Mouse (Mus musculus): Measurements from ENCODE around the gene Stx3. TPM values are rescaled to one million over a fixed set of nuclear protein-coding genes. Genes with fewer than 3 reads are reported as not detected.
A peak's percentile ranks its signal among the peaks of the same experiment; 100 is the strongest.

Stx3 gene
- polyA plus RNA-seq, 1 experiment from 2014 or later = 31.6 TPM

DNA sequence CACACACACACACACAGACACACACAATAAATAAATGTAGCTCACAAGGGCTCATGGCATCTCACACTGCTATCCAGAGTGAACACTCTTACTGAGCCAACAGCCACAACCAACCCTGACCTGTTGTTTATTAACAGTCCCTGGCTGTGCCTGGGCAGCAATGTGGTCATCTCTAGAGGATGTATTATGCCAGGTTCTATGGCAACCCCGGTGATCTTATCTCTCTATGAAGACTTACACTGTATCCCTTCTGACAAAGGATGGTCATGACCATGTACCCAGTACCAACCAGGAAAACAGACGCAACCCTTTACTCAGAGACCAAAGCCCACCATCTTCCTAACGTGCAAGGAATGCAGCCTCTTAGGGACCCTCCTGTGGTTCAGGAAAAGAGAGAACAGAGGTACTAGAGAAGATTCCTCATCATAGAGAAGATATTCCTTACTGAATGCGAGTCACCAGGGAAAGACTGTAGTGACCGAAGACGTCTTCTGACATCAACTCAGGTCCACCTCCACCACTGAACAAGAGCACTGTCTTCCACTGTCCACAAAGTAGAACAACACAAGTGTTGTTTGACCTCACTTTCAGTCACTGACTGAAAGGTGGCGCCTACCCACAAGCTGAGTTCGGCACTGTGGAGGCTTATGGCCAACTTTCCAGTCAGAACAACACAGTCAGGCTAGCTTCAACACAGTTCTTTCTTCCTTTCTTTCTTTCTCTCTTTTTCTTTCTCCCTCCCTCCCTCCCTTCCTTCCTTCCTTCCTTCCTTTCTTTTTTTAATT is 18.5 kb downstream of the Stx3 start:
- Histone ChIP-seq H3K27me3 (ENCODE audit: control insufficient read depth, insufficient read depth, low read length) (no peaks in the 10 kb centered on the region), H3K4me3 (replicated peaks; ENCODE audit: low read depth, low read length) (no peak overlapping the region), H3K4me1 (ENCODE audit: control insufficient read depth, insufficient read depth, low read length) (no peaks in the 10 kb centered on the region), H3K27ac (replicated peaks; ENCODE audit: low read depth, low read length) (no peak overlapping the region), H3K9ac (replicated peaks; ENCODE audit: low read length) (no peak overlapping the region), H3K9me3 (ENCODE audit: control insufficient read depth, low read length) (no peaks in the 10 kb centered on the region), H3K4me2 (ENCODE audit: low read length) (no peak overlapping the region), H3K36me3 (ENCODE audit: control insufficient read depth, insufficient read depth, low read length) (no peaks in the 10 kb centered on the region)
- 75% methylated on average over 8 of the region's 8 CpGs for WGBS
- DNase-seq (no peak), ATAC-seq (ENCODE audit: low FRiP score, low TSS enrichment) (no peak)

DNA sequence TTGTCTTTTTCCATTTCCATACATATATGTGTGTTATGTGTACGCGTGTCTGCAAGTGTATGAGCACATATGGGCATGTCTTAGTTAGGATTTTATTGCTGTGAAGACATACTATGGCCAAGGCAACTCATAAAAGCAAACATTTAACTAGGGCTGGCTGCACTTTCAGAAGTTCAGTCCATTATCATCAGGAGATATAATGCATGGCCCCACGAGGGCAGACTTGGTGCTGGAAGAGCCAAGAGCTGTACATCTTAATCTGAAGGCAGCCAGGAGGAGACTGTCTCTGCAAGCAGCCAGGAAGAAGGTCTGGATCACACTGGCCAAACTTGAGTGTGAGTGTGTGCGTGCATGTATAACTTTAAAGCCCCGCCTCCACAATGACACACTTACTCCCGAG is 24.8 kb downstream of the Stx3 start:
- no peaks in the 10 kb centered on the region for H3K27me3 ChIP-seq (ENCODE audit: control insufficient read depth, insufficient read depth, low read length)
- DNase-seq (no peak), ATAC-seq (ENCODE audit: low FRiP score, low TSS enrichment) (no peak)
- H3K4me1 ChIP-seq (ENCODE audit: control insufficient read depth, insufficient read depth, low read length) = no peaks in the 10 kb centered on the region
- H3K27ac ChIP-seq (replicated peaks; ENCODE audit: low read depth, low read length) = no peak overlapping the region
- H3K9me3 ChIP-seq (ENCODE audit: control insufficient read depth, low read length) = no peaks in the 10 kb centered on the region
- WGBS = 91% methylated on average over 6 of the region's 6 CpGs
- no peak overlapping the region for H3K9ac ChIP-seq (replicated peaks; ENCODE audit: low read length)
- no peaks in the 10 kb centered on the region for H3K36me3 ChIP-seq (ENCODE audit: control insufficient read depth, insufficient read depth, low read length)
- no peak overlapping the region for H3K4me3 ChIP-seq (replicated peaks; ENCODE audit: low read depth, low read length)
- no peak overlapping the region for H3K4me2 ChIP-seq (ENCODE audit: low read length)

DNA sequence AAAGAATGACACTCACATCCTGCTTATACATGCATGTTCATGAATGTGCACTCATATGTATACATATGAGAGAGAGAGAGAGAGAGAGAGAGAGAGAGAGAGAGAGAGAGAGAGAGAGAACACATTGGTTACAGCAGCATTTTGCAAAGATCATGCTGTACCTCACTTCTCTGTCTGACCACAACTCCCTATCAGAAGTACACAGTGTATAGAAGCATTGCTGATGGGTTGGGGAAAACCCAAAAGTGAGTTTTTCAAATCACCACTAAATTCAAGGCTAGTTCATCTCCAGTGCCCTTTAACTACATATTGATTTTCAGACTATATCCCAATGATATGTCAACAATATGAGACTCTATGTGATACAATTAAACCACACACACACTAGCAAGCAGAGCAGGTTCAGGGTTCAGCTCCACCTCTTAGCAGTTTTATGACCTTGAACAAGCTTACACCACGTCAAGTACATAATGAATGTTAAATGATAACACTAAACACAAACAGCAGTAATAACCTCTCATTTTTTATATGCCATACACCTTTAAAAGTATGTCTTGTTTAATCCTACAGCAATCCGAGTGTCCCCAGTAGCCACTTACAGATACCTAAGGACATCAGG is 25.4 kb downstream of the Stx3 start:
- Histone ChIP-seq H3K4me1 (ENCODE audit: control insufficient read depth, insufficient read depth, low read length) (no peaks in the 10 kb centered on the region), H3K4me3 (replicated peaks; ENCODE audit: low read depth, low read length) (no peak overlapping the region), H3K9ac (replicated peaks; ENCODE audit: low read length) (no peak overlapping the region), H3K9me3 (ENCODE audit: control insufficient read depth, low read length) (no peaks in the 10 kb centered on the region), H3K27ac (replicated peaks; ENCODE audit: low read depth, low read length) (no peak overlapping the region), H3K4me2 (ENCODE audit: low read length) (no peak overlapping the region), H3K36me3 (ENCODE audit: control insufficient read depth, insufficient read depth, low read length) (no peaks in the 10 kb centered on the region; the same call in 1 of the 2 replicates), H3K27me3 (ENCODE audit: control insufficient read depth, insufficient read depth, low read length) (no peaks in the 10 kb centered on the region)
- 86% methylated on average over 2 of the region's 2 CpGs for WGBS
- ATAC-seq (ENCODE audit: low FRiP score, low TSS enrichment) (no peak), DNase-seq (no peak)

DNA sequence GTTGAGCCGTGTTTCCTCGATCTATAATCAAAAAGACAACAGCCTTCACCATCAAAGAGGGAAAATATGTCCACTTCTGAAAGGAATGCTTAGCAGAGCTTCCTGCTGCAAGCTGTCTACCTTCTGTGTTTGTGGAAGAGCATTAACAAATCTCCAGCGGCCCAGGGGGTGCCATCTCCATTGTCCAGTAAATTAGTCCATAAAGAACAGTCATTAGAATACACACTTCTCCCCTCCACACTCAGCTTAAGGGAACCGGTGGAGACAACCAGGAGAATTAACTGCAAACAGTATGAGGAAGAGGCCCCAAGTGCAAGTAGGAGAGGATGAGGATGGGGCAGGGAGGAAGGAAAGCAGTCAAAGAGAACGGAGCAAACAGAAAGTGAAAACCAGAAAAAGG is 27.4 kb downstream of the Stx3 start:
- Histone ChIP-seq H3K4me1 (ENCODE audit: control insufficient read depth, insufficient read depth, low read length) (no peaks in the 10 kb centered on the region), H3K9ac (replicated peaks; ENCODE audit: low read length) (no peak overlapping the region), H3K4me3 (replicated peaks; ENCODE audit: low read depth, low read length) (no peak overlapping the region), H3K9me3 (ENCODE audit: control insufficient read depth, low read length) (no peaks in the 10 kb centered on the region), H3K27ac (replicated peaks; ENCODE audit: low read depth, low read length) (no peak overlapping the region), H3K27me3 (ENCODE audit: control insufficient read depth, insufficient read depth, low read length) (no peaks in the 10 kb centered on the region), H3K4me2 (ENCODE audit: low read length) (no peak overlapping the region), H3K36me3 (ENCODE audit: control insufficient read depth, insufficient read depth, low read length) (peaks cover 5% of the 10 kb centered on the region)
- DNase-seq (no peak), ATAC-seq (ENCODE audit: low FRiP score, low TSS enrichment) (no peak)
- WGBS = 82% methylated on average over 5 of the region's 5 CpGs

DNA sequence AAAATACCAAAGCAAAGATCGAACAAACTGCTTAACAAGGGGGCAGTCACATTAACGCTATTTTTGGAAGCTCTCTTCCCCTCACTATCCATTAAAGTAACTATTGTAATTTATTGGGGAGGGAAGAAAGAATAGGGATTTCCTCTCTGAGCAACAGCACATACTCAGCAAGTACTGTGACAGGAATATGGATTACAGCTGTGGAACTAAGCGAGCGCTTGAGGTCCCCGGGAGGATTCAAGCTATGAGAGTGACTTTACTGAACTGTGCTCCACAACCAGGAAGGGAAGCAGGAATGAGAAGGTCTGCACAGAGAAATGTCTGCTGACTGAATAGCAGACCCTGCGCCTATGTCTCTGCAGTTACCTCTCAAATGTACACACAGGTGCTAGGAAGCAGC is 30.3 kb downstream of the Stx3 start:
- Histone ChIP-seq H3K9ac (replicated peaks; ENCODE audit: low read length) (no peak overlapping the region), H3K9me3 (ENCODE audit: control insufficient read depth, low read length) (no peaks in the 10 kb centered on the region), H3K27ac (replicated peaks; ENCODE audit: low read depth, low read length) (no peak overlapping the region), H3K4me2 (ENCODE audit: low read length) (no peak overlapping the region), H3K4me3 (replicated peaks; ENCODE audit: low read depth, low read length) (no peak overlapping the region), H3K36me3 (ENCODE audit: control insufficient read depth, insufficient read depth, low read length) (peaks cover 12% of the 10 kb centered on the region), H3K4me1 (ENCODE audit: control insufficient read depth, insufficient read depth, low read length) (no peaks in the 10 kb centered on the region), H3K27me3 (ENCODE audit: control insufficient read depth, insufficient read depth, low read length) (no peaks in the 10 kb centered on the region)
- no peak for ATAC-seq (ENCODE audit: low FRiP score, low TSS enrichment)
- no peak for DNase-seq
- 93% methylated on average over 6 of the region's 6 CpGs for WGBS

DNA sequence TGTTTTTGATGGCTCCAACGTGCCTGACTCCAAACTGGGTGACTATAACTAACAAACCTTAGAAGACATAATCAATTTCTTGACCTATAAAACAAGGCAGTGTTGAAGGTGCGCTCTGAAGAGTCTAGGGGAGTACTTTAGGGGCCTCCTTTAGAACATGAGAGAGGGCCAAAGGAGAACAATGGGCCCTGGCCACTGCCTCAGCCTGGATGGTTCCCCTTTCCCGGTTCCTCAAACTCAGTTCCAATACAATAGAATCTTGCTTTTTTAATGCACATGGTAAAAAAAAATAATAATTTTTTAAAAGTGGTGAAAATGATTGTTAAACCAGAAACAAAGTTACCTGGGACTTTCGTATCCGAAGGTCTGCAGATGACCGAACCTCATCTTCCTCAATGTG is 31.4 kb downstream of the Stx3 start:
- no peak for DNase-seq
- Histone ChIP-seq H3K4me2 (ENCODE audit: low read length) (no peak overlapping the region), H3K36me3 (ENCODE audit: control insufficient read depth, insufficient read depth, low read length) (peaks cover 12% of the 10 kb centered on the region), H3K9me3 (ENCODE audit: control insufficient read depth, low read length) (no peaks in the 10 kb centered on the region), H3K27me3 (ENCODE audit: control insufficient read depth, insufficient read depth, low read length) (no peaks in the 10 kb centered on the region), H3K4me3 (replicated peaks; ENCODE audit: low read depth, low read length) (no peak overlapping the region), H3K27ac (replicated peaks; ENCODE audit: low read depth, low read length) (no peak overlapping the region), H3K4me1 (ENCODE audit: control insufficient read depth, insufficient read depth, low read length) (no peaks in the 10 kb centered on the region), H3K9ac (replicated peaks; ENCODE audit: low read length) (no peak overlapping the region)
- no peak for ATAC-seq (ENCODE audit: low FRiP score, low TSS enrichment)
- WGBS = 93% methylated on average over 6 of the region's 6 CpGs

DNA sequence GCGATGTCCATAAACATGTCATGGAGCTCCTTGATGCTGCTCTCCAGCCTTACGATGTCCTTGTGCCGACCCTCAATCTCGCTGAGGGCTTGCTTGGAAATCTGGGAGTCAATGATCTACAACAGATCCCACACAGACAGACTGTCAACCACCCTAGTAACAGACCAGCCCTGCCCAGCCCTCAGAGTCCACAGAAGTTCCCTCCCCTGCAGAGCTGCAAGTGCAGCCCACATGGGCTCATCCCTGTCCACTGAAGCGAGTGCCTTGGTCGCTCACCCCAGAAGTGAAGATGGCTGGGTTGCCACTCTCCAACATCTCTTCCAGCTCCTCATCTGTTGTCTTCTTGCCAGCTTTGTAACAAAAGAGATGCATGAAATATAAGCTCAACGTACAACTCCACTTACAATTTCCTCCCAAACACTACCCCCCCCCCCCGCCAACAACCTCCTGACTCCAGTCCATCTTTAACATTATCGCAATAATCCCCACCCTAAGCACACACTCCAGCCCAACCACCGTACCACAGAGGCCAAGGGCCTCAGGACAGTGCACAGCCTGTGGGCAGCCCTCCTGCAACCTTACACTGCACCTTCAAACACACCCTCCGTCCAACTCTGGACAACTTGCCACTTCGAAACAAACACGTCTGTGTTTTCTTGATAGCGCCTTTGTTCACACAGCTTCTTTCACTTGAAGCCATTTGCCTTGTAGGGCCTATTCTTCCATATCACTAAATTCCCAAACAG is 33.6 kb downstream of the Stx3 start:
- 94% methylated on average over 14 of the region's 14 CpGs for WGBS
- no peak for ATAC-seq (ENCODE audit: low FRiP score, low TSS enrichment)

DNA sequence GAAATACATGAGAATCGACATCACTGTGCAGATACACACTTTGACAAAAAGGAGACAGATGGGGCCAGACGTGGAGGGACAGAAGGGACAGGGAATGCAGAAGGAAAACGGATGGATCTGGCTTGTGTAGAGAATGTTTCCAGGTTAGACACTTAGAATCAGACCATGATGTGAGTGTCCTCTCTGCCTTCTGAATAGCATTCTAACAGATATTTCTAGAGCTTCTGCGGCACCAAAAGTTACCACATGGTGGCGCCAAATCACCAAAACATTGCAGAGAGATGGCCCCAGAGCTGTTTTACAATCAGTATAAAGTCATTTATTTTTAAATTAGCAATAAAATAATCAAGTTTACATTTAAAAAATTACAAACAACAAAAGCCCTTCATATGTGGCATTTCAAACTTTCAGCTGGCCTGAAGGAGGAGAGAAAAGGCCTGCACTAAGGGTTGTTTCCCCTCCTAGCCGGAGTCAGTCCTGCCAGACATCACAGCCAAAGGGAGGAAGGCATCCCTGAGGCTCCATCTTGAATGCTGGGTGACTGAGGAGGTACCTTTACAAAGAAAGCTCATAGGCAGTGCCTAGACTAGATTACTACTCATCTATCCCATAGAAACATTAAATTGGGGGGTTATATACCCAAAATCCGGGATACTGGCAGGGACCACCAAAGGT is 41.9 kb downstream of the Stx3 start:
- H3K4me2 ChIP-seq (ENCODE audit: low read length) = no peak overlapping the region
- H3K27ac ChIP-seq (replicated peaks; ENCODE audit: low read depth, low read length) = no peak overlapping the region
- H3K9me3 ChIP-seq (ENCODE audit: control insufficient read depth, low read length) = no peaks in the 10 kb centered on the region
- H3K9ac ChIP-seq (replicated peaks; ENCODE audit: low read length) = no peak overlapping the region
- no peaks in the 10 kb centered on the region for H3K27me3 ChIP-seq (ENCODE audit: control insufficient read depth, insufficient read depth, low read length)
- DNase-seq (peak; percentile 87), ATAC-seq (ENCODE audit: low FRiP score, low TSS enrichment) (no peak; the same call in 1 of the 2 replicates)
- H3K4me3 ChIP-seq (replicated peaks; ENCODE audit: low read depth, low read length) = no peak overlapping the region
- no peaks in the 10 kb centered on the region for H3K4me1 ChIP-seq (ENCODE audit: control insufficient read depth, insufficient read depth, low read length)
- H3K36me3 ChIP-seq (ENCODE audit: control insufficient read depth, insufficient read depth, low read length) = peaks cover 44% of the 10 kb centered on the region
- WGBS = 57% methylated on average over 7 of the region's 7 CpGs

More for the DNA sequence above, 33.6 kb downstream of the Stx3 start:
- Histone ChIP-seq H3K27me3 (ENCODE audit: control insufficient read depth, insufficient read depth, low read length) (no peaks in the 10 kb centered on the region), H3K36me3 (ENCODE audit: control insufficient read depth, insufficient read depth, low read length) (peaks cover 12% of the 10 kb centered on the region), H3K9me3 (ENCODE audit: control insufficient read depth, low read length) (no peaks in the 10 kb centered on the region), H3K4me2 (ENCODE audit: low read length) (no peak overlapping the region), H3K4me1 (ENCODE audit: control insufficient read depth, insufficient read depth, low read length) (no peaks in the 10 kb centered on the region), H3K27ac (replicated peaks; ENCODE audit: low read depth, low read length) (no peak overlapping the region), H3K4me3 (replicated peaks; ENCODE audit: low read depth, low read length) (no peak overlapping the region), H3K9ac (replicated peaks; ENCODE audit: low read length) (no peak overlapping the region)
- DNase-seq = no peak
